Mouse (Mus musculus): ENCODE results near the gene Vmn1r208.
"Not testable (repeated sequence)": the region's sequence is repeated elsewhere in the genome, so short reads cannot be mapped to it uniquely, and the experiment has no call there.

The Vmn1r208 gene

DNA sequence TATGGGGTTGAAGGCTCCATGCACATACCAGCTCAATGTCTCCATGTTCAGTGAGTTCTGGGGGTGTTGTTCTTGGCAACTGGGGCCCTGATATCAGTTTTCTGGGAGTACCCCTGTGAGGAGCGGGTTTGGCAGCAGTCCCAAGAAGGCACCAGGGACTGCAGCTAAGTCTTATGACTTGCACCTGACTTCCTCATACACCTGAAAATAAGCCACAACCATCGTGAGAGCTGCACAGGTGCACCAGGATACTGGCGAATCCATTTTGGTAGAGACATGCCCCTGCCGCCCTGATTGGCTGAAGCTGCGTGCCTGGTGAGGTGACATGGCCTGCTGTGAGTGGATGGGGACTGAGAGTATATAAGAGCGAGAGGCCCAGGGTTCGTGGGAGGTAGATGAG, at the start of gene Vmn1r208:
Gene Vmn1r208 (minus strand): TSS at position 101 of the 400 bp plus-strand sequence.
- not testable (repeated sequence) for DNase-seq

- DNase-seq, result not testable (repeated sequence)
Measured at GRCm38 (mm10) chr13:22821601-22822000, 44.4 kb upstream of the Vmn1r208 start.

GRCm38 (mm10) chr13:22809582-22809981, 32.4 kb upstream of the Vmn1r208 start, which contains the start of gene Vmn1r209:
Vmn1r209 (minus strand) TSS chr13:22809682.
- DNase-seq, result not testable (repeated sequence)

- DNase-seq, result not testable (repeated sequence)
Measured at GRCm38 (mm10) chr13:22788096-22788495, 10.9 kb upstream of the Vmn1r208 start.

DNA sequence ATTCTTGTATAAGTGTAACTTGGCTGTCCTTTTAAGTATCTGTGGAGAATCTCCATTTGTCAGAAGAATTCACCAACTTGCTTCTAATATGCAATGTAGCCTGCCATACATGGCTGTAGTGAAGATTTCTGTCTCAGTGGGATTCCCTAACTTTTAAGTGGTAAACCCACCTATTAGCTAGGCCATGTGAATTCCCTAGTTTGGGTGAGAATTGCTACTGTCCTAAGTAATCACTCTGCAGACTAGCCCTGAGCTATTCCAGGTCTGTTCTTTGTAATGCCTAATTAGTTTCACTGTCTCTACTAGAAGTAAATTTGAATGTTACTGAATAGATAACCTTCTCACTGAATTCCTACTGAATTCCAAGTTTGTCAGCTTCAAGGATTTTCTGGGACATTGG, 7.0 kb upstream of the Vmn1r208 start:
- DNase-seq, result not testable (repeated sequence)

- DNase-seq, result not testable (repeated sequence)
Measured at GRCm38 (mm10) chr13:22771592-22771991, 5.6 kb downstream of the Vmn1r208 start.

DNA sequence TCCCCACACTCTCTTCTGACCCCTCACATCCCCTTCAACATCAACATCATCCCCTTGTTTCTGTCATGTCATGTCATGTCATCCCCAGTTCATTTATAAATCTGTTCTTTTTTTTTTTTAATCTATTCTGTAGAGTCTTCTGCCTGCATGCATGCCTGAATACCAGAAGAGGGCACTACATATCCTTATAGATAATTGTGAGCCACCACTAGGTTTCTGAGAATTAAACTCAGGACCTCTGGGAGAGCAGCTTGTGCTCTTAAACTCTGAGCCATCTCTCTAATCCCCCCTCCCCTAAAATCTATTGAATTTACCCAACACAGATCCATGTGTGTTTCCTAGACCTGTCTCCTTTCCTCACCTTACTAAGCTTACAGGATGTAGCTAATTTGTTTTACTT, 29.7 kb downstream of the Vmn1r208 start:
- DNase-seq, result no peak

- DNase-seq, result not testable (repeated sequence)
Measured at GRCm38 (mm10) chr13:22729529-22729928, 47.7 kb downstream of the Vmn1r208 start, which contains the start of gene Vmn1r207-ps. Vmn1r207-ps (minus strand) TSS chr13:22729629.

Data from lung, postnatal 4 days (tissue).